In genomic region chr19:40588847-40589529, GRCm38 (mm10) we compare ENCODE assay signal across 8 mouse cellular contexts. TPM values are rescaled to one million over a fixed set of nuclear protein-coding genes. Genes with fewer than 3 reads are reported as not detected.
A peak's percentile ranks its signal among the peaks of the same experiment; 100 is the strongest.
DNase-seq lines count a peak whose midpoint lies in the region; ATAC-seq and TF ChIP-seq lines count a peak whose summit lies in the region.

No protein-coding gene starts in this region.

- H3K9me3 ChIP-seq in heart, embryonic 15.5 days (replicated peaks) = no peaks in the 10 kb centered on the region
- no peaks in the 10 kb centered on the region for H3K9me3 ChIP-seq in liver, embryonic 14.5 days (ENCODE audit: control insufficient read depth, low read length)
- no peaks in the 10 kb centered on the region for H3K9me3 ChIP-seq in neural tube, embryonic 11.5 days (ENCODE audit: control insufficient read depth, low read length)
- H3K9me3 ChIP-seq in stomach, postnatal 0 days (ENCODE audit: control insufficient read depth, low read length) = no peaks in the 10 kb centered on the region

- no peak for TF ChIP-seq EP300 in liver, embryonic 14.5 days (IDR thresholded peaks at IDR 0.05; ENCODE audit: low read depth)
- no peak for TF ChIP-seq EP300 in stomach, postnatal 0 days (optimal IDR thresholded peaks at IDR 0.05)

- peak overlapping the region; percentile 89 for H3K4me3 ChIP-seq in heart, embryonic 15.5 days
- H3K4me3 ChIP-seq in liver, embryonic 14.5 days (ENCODE audit: insufficient read depth in 1 of 2, low read depth in 2 of 2, low read length in 2 of 2) = peak overlapping the region; percentile 67 to 84
- peak overlapping the region; percentile 79 for H3K4me3 ChIP-seq in neural tube, embryonic 11.5 days (ENCODE audit: low read depth, low read length)
- H3K4me3 ChIP-seq in stomach, postnatal 0 days (ENCODE audit: low read depth, low read length) = peak overlapping the region; percentile 78

- peak; percentile 72 for ATAC-seq in CD4-positive, CD25-positive, alpha-beta regulatory T cell, adult 4 months
- ATAC-seq in heart, embryonic 15.5 days (replicated peaks; ENCODE audit: insufficient number of reproducible peaks, insufficient read depth, low FRiP score, low read depth) = peak; percentile 44; the same call in 1 of the 2 replicates
- ATAC-seq in liver, embryonic 14.5 days (ENCODE audit: insufficient read depth) = peak; percentile 53; the same call in 1 of the 2 replicates
- ATAC-seq in neural tube, embryonic 11.5 days (ENCODE audit: insufficient read depth, low FRiP score, low TSS enrichment) = peak; percentile 51
- peak; percentile 62 for ATAC-seq in stomach, postnatal 0 days (ENCODE audit: low FRiP score, low TSS enrichment)

- H3K36me3 ChIP-seq in heart, embryonic 15.5 days = no peaks in the 10 kb centered on the region
- H3K36me3 ChIP-seq in liver, embryonic 14.5 days (replicated peaks; ENCODE audit: control insufficient read depth, insufficient read depth, low read depth) = peaks cover 4% of the 10 kb centered on the region
- H3K36me3 ChIP-seq in neural tube, embryonic 11.5 days (ENCODE audit: control insufficient read depth, insufficient read depth, low read length) = no peaks in the 10 kb centered on the region
- no peaks in the 10 kb centered on the region for H3K36me3 ChIP-seq in stomach, postnatal 0 days (ENCODE audit: control insufficient read depth, insufficient read depth, low read length)

- H3K4me1 ChIP-seq in heart, embryonic 15.5 days (replicated peaks) = peaks cover 17% of the 10 kb centered on the region
- H3K4me1 ChIP-seq in liver, embryonic 14.5 days (replicated peaks; ENCODE audit: control insufficient read depth in 2 of 2, insufficient read depth in 2 of 2, low read length in 1 of 2) = peaks cover 8 to 17% of the 10 kb centered on the region in 2 experiments
- H3K4me1 ChIP-seq in neural tube, embryonic 11.5 days (ENCODE audit: control insufficient read depth, insufficient read depth, low read length) = peaks cover 12% of the 10 kb centered on the region
- H3K4me1 ChIP-seq in stomach, postnatal 0 days (replicated peaks; ENCODE audit: control insufficient read depth, insufficient read depth) = no peaks in the 10 kb centered on the region; the same call in 1 of the 2 replicates

- WGBS in heart, embryonic 15.5 days = under 1% methylated on average over 18 of the region's 18 CpGs
- WGBS in liver, embryonic 14.5 days (ENCODE audit: insufficient replicate concordance) = 1% methylated on average over 18 of the region's 18 CpGs
- under 1% methylated on average over 18 of the region's 18 CpGs for WGBS in neural tube, embryonic 11.5 days
- under 1% methylated on average over 18 of the region's 18 CpGs for WGBS in stomach, postnatal 0 days

- peak overlapping the region; percentile 81 for H3K27ac ChIP-seq in heart, embryonic 15.5 days
- peak overlapping the region; percentile 42 for H3K27ac ChIP-seq in liver, embryonic 14.5 days
- H3K27ac ChIP-seq in neural tube, embryonic 11.5 days (ENCODE audit: low read depth, low read length) = 0 out of 2 replicates have a peak overlapping the region, but pooled peaks have one; percentile 29
- H3K27ac ChIP-seq in stomach, postnatal 0 days (replicated peaks) = peak overlapping the region; percentile 61

- peak overlapping the region; percentile 50 for H3K9ac ChIP-seq in heart, embryonic 15.5 days
- H3K9ac ChIP-seq in liver, embryonic 14.5 days (replicated peaks) = peak overlapping the region; percentile 55
- H3K9ac ChIP-seq in neural tube, embryonic 11.5 days (ENCODE audit: low read length) = peak overlapping the region; percentile 59
- peak overlapping the region; percentile 39; the same call in 1 of the 2 replicates for H3K9ac ChIP-seq in stomach, postnatal 0 days (ENCODE audit: low read length)

- no peaks in the 10 kb centered on the region for H3K27me3 ChIP-seq in heart, embryonic 15.5 days
- no peaks in the 10 kb centered on the region for H3K27me3 ChIP-seq in liver, embryonic 14.5 days (ENCODE audit: control insufficient read depth, insufficient read depth, low read length)
- no peaks in the 10 kb centered on the region for H3K27me3 ChIP-seq in neural tube, embryonic 11.5 days (ENCODE audit: control insufficient read depth, insufficient read depth, low read length)
- H3K27me3 ChIP-seq in stomach, postnatal 0 days (ENCODE audit: control insufficient read depth, insufficient read depth, low read length) = no peaks in the 10 kb centered on the region

- H3K4me2 ChIP-seq in heart, embryonic 15.5 days = peak overlapping the region; percentile 89
- H3K4me2 ChIP-seq in liver, embryonic 14.5 days (ENCODE audit: low read depth) = peak overlapping the region; percentile 99
- H3K4me2 ChIP-seq in neural tube, embryonic 11.5 days (ENCODE audit: low read depth) = peak overlapping the region; percentile 83
- H3K4me2 ChIP-seq in stomach, postnatal 0 days (replicated peaks; ENCODE audit: low read depth) = peak overlapping the region; percentile 81

- peak; percentile 82 for TF ChIP-seq CTCF in liver, embryonic 14.5 days (IDR thresholded peaks at IDR 0.05; ENCODE audit: low read depth)
- TF ChIP-seq CTCF in stomach, postnatal 0 days (IDR thresholded peaks at IDR 0.05; ENCODE audit: low read depth) = peak; percentile 85

- DNase-seq in c-Kit-negative CD71-positive TER-119-positive erythroid progenitor cells, embryonic 14.5 days (ENCODE audit: low read depth, low spot score) = peak; percentile 75
- peak; percentile 86 for DNase-seq in fibroblast of lung, adult 2 months (ENCODE audit: low read depth)
- peak; percentile 89 to 95 for DNase-seq in kidney, postnatal 25 days
- DNase-seq in liver, embryonic 14.5 days (ENCODE audit: low read depth in 3 of 3, low spot score in 3 of 3) = peak; percentile 78 to 89 (median 79)
- peak; percentile 95 for DNase-seq in neural tube, embryonic 11.5 days (ENCODE audit: low spot score)
- DNase-seq in stomach, postnatal 0 days (ENCODE audit: low spot score) = peak; percentile 93

RNA-seq across cellular contexts. Expression of gene Aldh18a1, which starts 0.7 kb away (rescaled TPM):
- 10 to 100 TPM; 39.2 to 80.4 TPM for polyA plus RNA-seq in CD4-positive, CD25-positive, alpha-beta regulatory T cell, adult 4 months (2017; shearing (Covaris generic))
- 41.3 and 55.2 TPM in 2 replicates for polyA plus RNA-seq in heart, embryonic 15.5 days (2015; fragmentation: Nextera tagmentation; extraction: Ambion mirVana)
- 20.5 and 26.7 TPM in 2 replicates for polyA plus RNA-seq in liver, embryonic 14.5 days (2012; rRNA removed)
- 25.6 and 30.8 TPM in 2 replicates for polyA plus RNA-seq in liver, embryonic 14.5 days (2014; fragmentation: Nextera tagmentation; extraction: Ambion mirVana)
- 73.8 and 78.2 TPM in 2 replicates for polyA plus RNA-seq in neural tube, embryonic 11.5 days (2014; fragmentation: Nextera tagmentation; extraction: Ambion mirVana)
- polyA plus RNA-seq in stomach, postnatal 0 days (2015; fragmentation: Nextera tagmentation; extraction: Ambion mirVana) = 39.1 and 43.0 TPM in 2 replicates

RNA-seq across cellular contexts. Expression of gene Tctn3, which starts 23.0 kb away (rescaled TPM):
- polyA plus RNA-seq in CD4-positive, CD25-positive, alpha-beta regulatory T cell, adult 4 months (2017; shearing (Covaris generic)) = 10 to 100 TPM in 1 of 2 experiments, 1 to 10 TPM in 1; 8.5 to 13.1 TPM
- 9.6 TPM in 2 replicates for polyA plus RNA-seq in heart, embryonic 15.5 days (2015; fragmentation: Nextera tagmentation; extraction: Ambion mirVana)
- 1.4 and 1.5 TPM in 2 replicates for polyA plus RNA-seq in liver, embryonic 14.5 days (2012; rRNA removed)
- polyA plus RNA-seq in liver, embryonic 14.5 days (2014; fragmentation: Nextera tagmentation; extraction: Ambion mirVana) = 1.5 and 2.1 TPM in 2 replicates
- polyA plus RNA-seq in neural tube, embryonic 11.5 days (2014; fragmentation: Nextera tagmentation; extraction: Ambion mirVana) = 10.0 and 12.1 TPM in 2 replicates
- polyA plus RNA-seq in stomach, postnatal 0 days (2015; fragmentation: Nextera tagmentation; extraction: Ambion mirVana) = 4.1 and 4.5 TPM in 2 replicates

RNA-seq across cellular contexts. Expression of gene Entpd1, which starts 23.2 kb away (rescaled TPM):
- polyA plus RNA-seq in CD4-positive, CD25-positive, alpha-beta regulatory T cell, adult 4 months (2017; shearing (Covaris generic)) = 10 to 100 TPM; 44.4 to 58.8 TPM
- polyA plus RNA-seq in heart, embryonic 15.5 days (2015; fragmentation: Nextera tagmentation; extraction: Ambion mirVana) = 8.9 and 12.8 TPM in 2 replicates
- 1.5 and 1.6 TPM in 2 replicates for polyA plus RNA-seq in liver, embryonic 14.5 days (2012; rRNA removed)
- polyA plus RNA-seq in liver, embryonic 14.5 days (2014; fragmentation: Nextera tagmentation; extraction: Ambion mirVana) = 2.5 and 2.8 TPM in 2 replicates
- polyA plus RNA-seq in neural tube, embryonic 11.5 days (2014; fragmentation: Nextera tagmentation; extraction: Ambion mirVana) = 6.6 and 9.1 TPM in 2 replicates
- 10.0 and 10.8 TPM in 2 replicates for polyA plus RNA-seq in stomach, postnatal 0 days (2015; fragmentation: Nextera tagmentation; extraction: Ambion mirVana)

Comparison
In these comparisons a context has a peak if more than half of its experiments do, and no peak if none do; other contexts are left out.
1. Peak in every context shown above with its lines: DNase-seq, ATAC-seq, H3K4me3 ChIP-seq and H3K27ac ChIP-seq.
2. H3K27ac ChIP-seq: peak in every context shown above with its lines; median percentile 81 in heart, embryonic 15.5 days; 61 in stomach, postnatal 0 days; 42 in liver, embryonic 14.5 days; 29 in neural tube, embryonic 11.5 days.